Mouse (Mus musculus): ENCODE results near the gene Mrps7.
"Not testable (repeated sequence)": the region's sequence is repeated elsewhere in the genome, so short reads cannot be mapped to it uniquely, and the experiment has no call there.

Gene Mrps7

DNA sequence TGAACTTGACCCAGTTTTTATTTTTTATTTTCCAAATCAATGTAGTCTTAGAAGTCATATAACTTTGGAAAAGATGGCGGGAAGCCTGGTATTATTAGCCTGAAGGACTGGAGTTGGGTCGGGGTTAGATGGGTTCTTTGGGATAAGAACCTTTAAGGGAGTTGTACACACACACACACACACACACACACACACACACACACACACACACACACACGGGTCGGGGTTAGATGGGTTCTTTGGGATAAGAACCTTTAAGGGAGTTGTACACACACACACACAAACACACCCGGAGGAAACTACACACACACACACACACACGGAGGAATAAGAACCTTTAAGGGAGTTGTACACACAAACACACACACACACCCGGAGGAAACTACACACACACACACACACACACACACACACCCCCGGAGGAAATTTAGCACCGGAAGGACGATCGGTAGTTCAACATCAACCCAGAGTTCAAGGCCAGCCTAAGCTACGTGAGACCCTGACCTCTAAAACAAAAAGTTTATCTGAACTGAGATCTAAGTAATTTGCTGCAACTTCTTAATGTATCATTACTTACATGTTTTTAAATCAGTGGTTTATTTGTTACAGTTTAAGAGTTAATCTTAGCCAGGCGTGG, 24.9 kb downstream of the Mrps7 start:
- DNase-seq (ENCODE audit: low read depth, low spot score) = no peak

DNA sequence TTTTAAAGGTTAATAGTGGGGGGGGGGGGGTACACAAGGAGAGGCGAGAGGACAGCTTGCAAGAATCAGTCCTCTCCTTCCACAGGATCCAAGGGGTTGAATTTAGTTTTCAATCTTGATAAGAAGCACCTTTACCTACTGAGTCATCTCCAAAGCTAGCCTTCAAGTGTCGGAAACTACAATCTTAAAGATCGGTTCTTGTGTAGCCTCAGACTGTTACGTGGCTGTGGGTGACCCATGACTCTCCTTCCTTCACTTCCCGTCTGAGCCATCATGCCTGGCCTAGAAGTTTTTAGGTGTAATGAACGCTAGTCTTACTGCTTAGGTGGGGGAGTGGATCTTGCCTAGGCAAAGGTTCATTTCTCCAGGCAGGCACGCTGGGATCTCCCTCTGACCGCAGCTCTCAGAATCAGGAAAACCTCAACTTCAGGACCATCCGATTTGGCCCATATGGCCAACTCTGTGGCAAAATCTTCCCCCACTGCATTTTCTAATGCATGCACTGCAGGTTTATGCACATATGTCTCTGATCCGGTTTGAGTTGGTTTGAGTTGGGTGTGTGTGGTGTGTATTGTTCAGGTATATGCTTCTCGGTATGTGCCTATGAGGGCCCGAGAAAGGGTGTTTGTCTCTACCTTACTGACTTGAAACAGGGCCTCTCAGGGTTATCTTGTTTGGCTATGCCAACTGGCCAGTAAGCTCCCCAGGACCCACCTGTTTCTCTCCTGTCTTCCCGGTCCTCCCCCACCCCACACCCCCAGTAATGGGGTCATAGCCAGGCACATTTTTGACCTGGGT, 26.2 kb downstream of the Mrps7 start:
- DNase-seq (ENCODE audit: low read depth, low spot score) = no peak

DNA sequence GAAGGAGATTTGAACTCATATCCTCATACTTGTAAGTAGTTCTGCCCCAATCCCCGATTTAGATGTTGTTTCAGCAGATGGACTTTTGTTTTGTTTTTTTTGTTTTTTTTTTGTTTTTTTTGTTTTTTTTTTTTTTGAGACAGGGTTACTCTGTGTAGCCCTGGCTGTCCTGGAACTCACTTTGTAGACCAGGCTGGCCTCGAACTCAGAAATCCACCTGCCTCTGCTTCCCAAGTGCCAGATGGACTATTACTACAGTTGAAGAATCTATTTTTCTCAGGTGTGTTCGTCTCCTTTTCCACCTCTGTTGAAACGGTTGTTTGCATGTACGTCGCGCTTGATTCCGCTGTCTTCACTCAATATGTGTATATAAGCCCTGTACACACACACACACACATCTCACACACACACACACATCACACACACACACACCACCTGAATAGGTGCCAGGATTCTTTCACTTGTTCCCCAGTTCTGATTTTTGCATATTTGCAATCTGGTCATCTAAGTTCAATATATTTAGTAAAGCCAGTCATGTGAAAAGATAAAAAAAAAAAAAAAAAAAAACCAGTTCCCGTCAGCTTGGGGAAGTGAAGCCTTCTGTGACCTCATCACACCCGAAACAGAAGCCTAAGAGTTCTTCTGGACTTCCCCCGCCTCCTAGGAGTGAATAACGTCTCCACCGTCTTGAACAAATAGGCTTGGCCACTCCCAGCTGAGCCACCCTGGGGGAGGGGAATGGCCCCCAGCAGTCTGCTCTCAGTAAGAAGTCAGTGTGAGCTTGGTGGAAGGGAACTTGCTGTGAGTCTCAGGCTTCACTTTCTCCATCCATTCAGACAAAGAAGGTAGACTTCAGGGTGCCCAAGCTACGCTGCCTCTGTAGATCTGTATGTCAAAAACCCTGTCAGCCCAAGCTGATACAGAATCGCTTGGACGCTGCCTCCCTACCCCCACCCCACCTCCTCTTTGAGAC, 27.1 kb downstream of the Mrps7 start:
- no peak for DNase-seq (ENCODE audit: low read depth, low spot score)

DNA sequence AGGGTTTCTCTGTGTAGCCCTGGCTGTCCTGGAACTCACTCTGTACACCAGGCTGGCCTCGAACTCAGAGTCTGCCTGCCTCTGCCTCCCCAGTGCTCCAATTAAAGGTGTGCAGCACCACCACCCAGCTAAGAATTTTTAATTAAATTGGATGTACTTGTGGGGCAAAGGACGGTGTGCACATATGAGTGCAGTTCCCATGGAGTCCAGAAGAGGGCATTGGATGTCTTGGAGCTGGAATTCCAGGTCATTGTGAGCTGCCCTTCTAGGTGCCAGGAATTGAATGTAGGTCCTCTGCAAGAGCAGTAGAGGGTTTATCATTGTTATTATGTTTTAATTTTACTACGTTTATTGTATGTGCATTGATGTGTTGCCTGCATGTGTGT, 27.8 kb downstream of the Mrps7 start:
- DNase-seq (ENCODE audit: low read depth, low spot score) = no peak

DNA sequence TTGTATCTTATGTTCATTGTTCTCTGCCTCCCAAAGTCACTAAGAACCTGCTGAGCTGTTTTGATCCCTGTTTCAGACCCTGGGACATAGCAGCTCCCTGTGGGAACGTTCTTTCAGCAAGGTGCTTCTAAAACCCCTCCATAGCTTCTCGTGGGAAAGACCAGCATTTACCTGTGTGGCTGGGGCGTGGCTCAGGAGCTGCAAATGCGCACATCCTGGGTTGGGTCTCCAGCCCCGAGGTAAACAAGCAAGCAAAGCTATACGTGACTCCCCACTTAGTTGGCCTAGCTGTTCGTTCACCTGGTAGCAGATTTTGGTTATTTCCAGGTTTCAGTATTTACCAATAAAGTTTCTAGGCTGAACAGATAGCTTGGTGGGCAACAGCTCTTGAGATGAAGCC, 28.5 kb downstream of the Mrps7 start:
- no peak for DNase-seq (ENCODE audit: low read depth, low spot score)

DNA sequence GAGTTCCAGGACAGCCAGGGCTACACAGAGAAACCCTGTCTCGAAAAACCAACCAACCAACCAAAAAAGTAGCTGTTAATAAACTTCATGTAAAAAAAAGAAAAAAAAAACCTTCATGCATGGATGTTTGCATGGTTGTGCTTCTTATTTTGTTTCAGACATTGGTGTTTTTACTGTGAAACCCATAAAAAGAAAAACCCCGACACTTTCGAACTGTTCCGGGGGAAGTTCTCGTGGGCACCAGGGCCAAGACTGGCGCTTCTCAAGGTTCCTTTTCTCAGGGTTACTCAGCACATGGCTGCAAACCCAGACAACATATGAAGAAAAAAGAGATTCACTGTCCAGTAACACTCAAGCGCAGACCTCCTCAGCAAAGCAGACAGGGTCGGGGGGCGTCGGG, 29.1 kb downstream of the Mrps7 start:
- DNase-seq (ENCODE audit: low read depth, low spot score) = no peak

DNA sequence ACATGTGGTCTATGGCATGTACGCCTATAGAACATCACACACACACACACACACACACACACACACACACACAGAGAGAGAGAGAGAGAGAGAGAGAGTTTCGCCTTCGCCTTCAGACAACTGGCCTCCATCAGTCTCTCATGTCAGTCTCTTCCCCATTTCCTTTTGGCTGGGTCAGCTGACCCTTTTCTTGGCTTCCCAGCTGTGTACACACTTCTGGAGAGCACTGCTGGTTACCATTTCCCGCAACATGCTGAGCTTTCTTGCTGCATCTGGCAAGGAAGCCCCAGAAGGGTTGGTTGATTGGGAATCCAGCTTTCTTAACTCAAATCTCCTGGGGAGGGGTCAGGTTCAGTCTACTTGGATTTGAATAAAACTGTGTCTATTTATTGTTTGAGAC, 30.4 kb downstream of the Mrps7 start:
- DNase-seq (ENCODE audit: low read depth, low spot score) = no peak

DNA sequence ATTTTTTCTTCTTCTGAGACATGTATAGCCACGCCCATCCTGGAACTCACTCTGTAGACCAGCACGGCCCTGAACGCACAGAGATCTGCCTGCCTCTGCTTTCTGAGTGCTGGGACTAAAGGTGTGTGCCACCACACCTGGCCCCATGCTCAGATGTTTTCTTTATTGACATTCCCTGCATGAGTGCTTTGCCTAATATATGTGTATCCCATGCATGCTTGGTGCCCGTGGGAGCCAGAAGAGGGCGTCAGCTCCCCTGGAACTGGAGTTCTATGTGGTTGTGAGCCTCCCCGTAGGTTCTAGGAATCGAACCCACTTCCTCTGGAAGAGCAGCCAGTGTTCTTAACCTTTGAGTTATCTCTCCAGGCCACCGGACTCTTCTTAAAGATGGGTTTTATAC, 31.3 kb downstream of the Mrps7 start:
- no peak for DNase-seq (ENCODE audit: low read depth, low spot score)

DNA sequence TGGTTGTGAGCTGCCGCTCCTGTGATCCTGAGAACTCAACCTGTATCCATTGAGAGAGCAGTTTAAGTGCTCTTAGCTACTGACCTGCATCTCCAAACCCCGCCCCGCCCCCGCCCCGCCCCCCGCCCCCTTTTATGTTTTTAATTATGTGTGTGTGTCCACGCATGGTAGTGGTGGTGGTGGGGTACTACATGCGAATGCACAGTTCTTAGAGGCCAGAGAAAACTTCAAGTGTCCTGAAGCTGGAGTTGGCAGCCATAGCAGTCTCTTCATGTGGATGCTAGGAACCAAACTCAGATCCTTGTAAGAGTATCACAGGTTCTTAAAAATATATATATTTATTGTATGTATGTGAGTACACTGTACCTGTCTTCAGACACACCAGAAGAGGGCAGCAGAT, 31.8 kb downstream of the Mrps7 start:
- DNase-seq (ENCODE audit: low read depth, low spot score) = no peak

DNA sequence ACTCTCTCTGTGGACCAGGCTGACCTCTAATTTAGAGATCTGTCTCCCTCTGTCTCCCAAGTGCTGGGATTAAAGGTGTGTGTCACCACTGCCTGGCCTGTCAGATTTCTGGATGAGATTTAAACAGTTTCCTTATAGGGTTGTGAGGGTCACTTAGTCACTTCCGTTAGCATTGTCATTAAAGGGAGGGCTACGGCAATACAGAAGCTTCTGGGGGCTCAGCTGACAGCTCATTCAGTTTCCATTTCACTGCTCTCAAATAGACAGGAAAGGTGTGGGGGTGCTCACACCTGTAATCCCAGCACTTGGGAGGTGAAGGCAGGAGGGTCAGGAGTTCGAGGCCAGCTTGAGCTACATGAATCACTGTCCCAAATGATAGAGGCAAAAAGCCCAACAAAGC, 33.2 kb downstream of the Mrps7 start:
- no peak for DNase-seq (ENCODE audit: low read depth, low spot score)

DNA sequence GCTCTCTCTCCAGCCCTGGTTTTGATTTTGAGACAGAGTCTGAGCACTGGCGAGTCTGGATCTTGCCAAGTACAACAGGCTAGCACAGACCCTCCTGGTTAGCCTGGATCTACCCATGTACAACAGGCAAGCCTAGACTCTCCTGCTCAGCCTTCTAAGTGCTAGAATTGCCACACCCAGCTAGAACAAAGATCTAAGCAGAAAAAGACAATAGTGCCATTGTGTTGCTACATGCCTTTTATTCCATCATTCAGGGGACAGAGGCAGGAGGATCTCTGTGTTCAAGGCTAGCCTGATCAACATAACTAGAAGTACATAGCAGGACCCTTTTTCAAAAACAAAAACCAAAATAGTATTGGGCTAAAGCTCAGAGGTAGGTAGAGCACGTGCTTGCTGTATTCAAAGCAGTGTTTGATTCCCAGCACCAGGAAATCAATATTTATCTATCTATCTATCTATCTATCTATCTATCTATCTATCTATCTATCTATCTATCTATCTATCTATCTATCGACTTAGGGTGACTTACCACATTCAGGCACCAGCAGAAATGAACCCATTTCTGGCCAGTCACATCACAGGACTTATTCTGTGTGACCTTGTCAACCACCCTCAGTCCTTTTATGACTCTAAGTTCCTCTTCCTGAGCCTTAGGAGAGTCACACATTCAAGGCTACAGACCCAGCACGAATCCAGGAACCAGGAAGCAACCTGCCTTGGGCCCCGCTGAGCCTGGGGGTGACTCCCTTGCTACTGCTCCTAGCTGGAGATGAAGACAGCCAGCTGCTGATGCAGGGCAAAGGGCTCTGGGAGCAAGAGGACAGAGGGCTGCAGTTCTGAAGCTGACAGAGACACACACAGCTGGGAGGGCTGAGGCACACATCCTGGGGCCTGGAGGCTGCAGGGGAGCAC, 35.0 kb downstream of the Mrps7 start:
- no peak for DNase-seq (ENCODE audit: low read depth, low spot score)

DNA sequence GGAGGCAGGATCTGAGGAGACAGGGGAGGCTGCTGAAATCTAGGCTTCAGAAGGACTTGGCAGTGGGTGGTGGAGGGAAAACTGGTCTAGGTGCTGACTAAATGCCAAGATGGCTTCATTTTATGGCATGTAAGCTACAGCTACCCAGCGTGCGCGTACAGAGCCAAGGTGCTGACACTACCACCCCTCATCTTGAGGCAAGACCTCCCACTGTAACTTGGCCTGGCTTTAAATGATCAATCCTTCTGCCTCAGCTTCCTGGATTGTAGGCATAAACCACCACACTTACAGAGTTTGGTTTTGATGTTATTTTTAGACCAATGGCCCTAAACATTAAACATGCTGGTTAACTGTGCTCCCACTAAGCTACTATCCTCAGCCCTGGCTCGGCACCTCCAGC, 35.8 kb downstream of the Mrps7 start:
- no peak for DNase-seq (ENCODE audit: low read depth, low spot score)

DNA sequence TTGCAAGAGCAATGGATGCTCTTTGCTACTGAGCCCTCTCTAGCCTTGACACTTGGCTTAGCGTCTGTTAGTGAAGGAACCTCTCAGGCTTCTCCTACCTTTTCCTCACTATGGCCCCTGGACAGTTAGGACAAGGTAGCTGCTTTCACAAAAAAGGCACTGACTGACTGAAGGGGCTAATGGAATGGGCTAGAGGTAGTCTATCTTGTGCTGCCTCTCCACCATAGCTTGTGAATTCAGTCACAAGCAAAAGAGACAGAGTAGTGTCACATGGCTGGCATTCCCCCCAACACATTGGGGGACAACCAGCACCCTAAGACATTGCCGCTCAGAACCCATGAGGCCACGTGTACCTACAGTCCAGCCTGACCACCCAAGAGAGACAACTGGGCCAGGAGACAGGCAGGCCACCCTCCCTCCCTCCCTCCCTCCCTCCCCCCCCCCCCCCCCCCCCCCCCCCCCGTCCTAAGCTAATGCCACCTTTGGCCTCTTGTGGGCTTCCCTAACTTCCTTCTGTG, 36.6 kb downstream of the Mrps7 start:
- DNase-seq (ENCODE audit: low read depth, low spot score) = no peak

DNA sequence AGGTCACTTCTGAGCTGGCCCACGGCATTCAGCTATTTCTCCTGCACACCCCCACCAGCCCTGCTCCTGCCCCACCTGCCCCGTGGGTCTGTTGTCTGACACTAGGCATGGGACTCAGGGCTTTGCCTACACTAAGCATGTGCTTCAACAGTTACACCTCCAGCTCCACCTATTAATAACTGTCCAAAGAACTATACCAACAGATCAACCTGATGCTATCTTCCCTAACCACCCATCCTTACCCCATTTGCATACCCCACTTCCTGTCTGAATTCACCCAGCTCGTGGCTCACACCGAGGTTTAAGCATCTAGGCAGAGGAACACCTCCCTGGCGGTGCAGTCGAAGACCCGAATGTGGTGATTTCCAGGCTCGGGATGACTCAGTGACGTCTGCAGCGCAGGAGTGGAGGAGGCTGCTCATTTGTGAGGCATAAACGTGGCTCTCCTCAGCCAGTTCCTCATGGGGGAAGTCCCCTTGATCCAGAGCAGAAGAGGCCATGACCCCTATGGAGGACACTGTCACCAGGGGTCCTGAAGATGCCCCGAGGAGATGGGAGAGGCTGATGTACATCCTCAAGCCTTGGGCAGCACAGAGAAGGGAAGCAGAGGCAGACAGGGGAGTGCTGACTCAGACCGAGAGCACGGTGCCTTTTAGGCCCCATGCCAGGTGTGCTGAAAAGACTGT, 37.4 kb downstream of the Mrps7 start:
- no peak for DNase-seq (ENCODE audit: low read depth, low spot score)

DNA sequence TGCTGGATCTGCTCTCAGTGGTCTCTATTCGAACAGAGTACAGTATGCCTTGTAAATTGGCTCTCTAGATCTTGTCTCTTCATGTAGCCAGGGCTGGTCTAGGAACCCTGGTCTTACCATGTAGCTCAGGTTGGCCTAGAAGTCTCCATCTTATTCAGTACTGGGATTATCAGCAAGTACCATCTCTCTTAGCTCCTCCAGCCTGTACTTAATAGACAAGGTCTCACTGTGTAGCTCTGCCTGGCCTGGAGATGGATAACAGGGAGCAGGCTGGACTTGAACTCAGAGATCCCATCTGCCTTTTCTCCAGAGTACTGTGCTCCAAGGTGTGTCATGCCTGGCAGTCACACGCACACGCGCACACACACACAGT, 37.9 kb downstream of the Mrps7 start:
- DNase-seq (ENCODE audit: low read depth, low spot score) = no peak

DNA sequence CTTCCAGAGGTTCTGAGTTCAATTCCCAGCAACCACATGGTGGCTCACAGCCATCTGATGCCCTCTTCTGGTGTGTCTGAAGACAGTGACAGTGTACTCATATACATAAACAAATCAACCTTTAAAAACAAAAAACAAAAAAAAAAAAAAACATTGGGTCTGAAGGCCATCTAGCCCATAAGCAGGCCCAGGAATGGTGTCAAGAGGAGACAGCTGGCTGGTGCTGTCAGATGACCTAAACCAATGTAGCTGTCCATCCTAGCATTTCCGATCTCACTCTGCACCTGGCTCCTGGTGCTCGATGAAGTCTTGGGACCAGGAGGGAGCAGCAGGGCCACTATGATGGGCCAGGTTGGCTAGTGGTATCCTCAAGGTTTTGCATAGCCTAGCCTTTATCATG, 39.0 kb downstream of the Mrps7 start:
- DNase-seq (ENCODE audit: low read depth, low spot score) = no peak

DNA sequence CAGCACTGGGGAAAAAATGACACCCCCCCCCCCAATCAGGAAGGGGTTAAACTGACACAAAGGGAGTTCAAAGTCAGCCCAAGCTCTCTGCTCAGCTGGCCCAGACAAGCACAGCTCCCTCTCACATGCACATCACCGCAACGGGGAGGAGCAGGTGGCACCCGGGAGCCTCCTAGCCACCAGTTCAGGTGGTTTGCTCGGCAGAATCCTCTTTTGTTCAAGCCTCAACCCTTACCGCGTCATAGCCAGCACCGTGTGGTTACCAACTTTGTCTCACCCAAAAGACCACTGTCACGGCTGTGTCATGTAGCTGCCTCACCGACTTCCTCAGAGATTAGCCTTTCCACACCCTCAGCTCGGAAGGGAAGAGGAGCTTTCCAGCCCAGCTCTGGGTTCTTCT, 39.5 kb downstream of the Mrps7 start:
- no peak for DNase-seq (ENCODE audit: low read depth, low spot score)

DNA sequence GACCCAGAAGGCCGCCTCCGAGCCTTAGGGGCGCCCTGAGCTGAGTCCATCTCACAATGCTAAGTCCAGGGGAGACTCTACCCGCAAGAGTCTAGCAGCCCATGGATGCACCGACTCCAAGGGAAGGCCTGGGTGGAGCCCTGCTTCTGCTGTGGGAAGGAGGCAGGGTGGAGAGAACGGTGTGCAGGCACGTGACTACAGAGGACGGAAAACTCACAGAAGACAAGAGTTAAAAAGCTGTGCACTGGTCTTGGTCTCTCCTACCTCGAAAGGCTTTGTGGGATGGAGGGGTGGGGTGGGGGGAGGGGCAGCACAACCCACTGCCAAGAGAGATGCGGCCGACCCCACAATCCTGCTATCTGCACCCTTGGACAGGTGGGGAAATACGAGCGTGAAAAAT, 40.6 kb downstream of the Mrps7 start:
- no peak for DNase-seq (ENCODE audit: low read depth, low spot score)

DNA sequence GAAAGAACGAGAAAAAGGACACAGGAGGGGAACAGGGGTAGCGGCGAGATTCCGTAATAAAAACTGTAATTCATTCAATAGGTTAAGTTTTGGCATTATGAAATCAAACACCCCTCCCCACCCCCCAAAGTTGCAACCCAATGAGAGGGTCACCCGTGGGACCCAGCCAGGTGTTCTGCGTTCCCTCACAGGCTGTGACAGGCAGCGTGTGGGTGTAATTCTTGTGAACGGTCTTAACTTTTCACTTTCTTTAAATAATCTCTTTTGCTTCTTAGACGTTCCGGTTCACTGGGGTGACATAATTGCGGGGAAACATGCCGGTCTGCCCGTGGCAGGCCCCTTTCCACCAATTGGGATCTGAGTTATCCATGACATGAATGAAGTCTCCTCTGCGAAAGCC, 41.8 kb downstream of the Mrps7 start:
- DNase-seq (ENCODE audit: low read depth, low spot score) = not testable (repeated sequence)

DNA sequence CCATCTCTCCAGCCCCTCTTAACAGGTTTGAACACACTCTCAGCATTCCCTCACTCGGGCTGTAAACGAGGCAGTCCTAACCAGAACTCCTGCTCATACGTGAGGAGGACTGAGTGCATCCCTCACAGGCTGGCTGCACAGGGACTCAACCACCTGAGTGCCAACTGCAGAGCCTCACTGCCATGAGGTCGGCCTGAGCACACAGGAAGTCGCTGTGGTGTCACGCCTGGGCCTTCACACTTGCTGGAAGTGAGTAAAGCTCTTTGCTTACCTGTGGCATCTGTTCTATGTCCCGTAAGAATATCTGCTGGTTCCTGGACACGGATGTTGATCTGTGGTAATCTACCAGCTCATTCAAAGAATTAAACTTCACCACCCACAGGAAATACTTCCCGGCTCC, 42.7 kb downstream of the Mrps7 start:
- no peak for DNase-seq (ENCODE audit: low read depth, low spot score)

DNA sequence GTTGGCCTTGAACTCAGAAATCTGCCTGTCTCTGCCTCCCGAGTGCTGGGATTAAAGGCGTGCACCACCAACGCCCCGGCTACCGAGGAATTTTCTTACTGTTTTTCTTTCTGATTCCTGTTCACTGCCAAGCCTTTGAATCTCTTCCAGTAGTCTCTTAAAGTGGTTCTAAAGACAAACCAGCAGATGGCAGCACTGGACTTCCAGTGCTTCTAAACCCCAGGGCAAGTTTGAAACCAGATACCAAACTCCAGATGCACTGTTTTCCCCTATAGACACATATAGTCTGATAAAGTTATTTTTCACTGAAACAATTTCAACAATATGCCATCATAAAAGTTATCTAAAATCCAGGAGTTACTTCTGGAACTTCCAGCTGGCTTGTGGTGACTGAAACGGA, 43.7 kb downstream of the Mrps7 start:
- DNase-seq (ENCODE audit: low read depth, low spot score) = peak; percentile 69

All from retina, postnatal 7 days (tissue).